Comparison of ENCODE assay signal across 19 mouse cellular contexts in genomic region chr10:105652475-105652874, GRCm38 (mm10).
A peak's percentile ranks its signal among the peaks of the same experiment; 100 is the strongest.
DNase-seq lines count a peak whose midpoint lies in the region; ATAC-seq lines count a peak whose summit lies in the region.
"Had no signal": no experiment of that assay in that cellular context is flagged by ENCODE, and none has a peak within 500 bp of the region (broad histone marks: within the 10 kb centered on the region; RNA-seq: fewer than 3 reads in every experiment).

No protein-coding gene starts in this region.

- H3K9me3 ChIP-seq in midbrain, embryonic 11.5 days (ENCODE audit: control insufficient read depth, low read length): no peaks in the 10 kb centered on the region
- H3K9me3 ChIP-seq in midbrain, embryonic 10.5 days (replicated peaks): no peaks in the 10 kb centered on the region
- no peaks in the 10 kb centered on the region for H3K9me3 ChIP-seq in intestine, embryonic 16.5 days (ENCODE audit: control insufficient read depth, low read length)
- H3K9me3 ChIP-seq: embryonic facial prominence, embryonic 10.5 days; forebrain, embryonic 13.5 days; heart, embryonic 15.5 days; hindbrain, embryonic 13.5 days had no signal

- H3K4me2 ChIP-seq in midbrain, embryonic 11.5 days: no peak overlapping the region
- no peak overlapping the region for H3K4me2 ChIP-seq in intestine, embryonic 16.5 days (ENCODE audit: low read depth, low read length)
- H3K4me2 ChIP-seq: forebrain, embryonic 13.5 days; heart, embryonic 11.5 days; heart, embryonic 15.5 days; hindbrain, embryonic 13.5 days had no signal

- no peak overlapping the region for H3K27ac ChIP-seq in midbrain, embryonic 11.5 days (ENCODE audit: low read depth, low read length)
- no peak overlapping the region for H3K27ac ChIP-seq in midbrain, embryonic 10.5 days (replicated peaks)
- H3K27ac ChIP-seq in intestine, embryonic 16.5 days (ENCODE audit: low read length): no peak overlapping the region
- H3K27ac ChIP-seq: embryonic facial prominence, embryonic 10.5 days; forebrain, embryonic 13.5 days; gastrocnemius, adult 2 months; heart, embryonic 15.5 days; hindbrain, embryonic 13.5 days; hindbrain, postnatal 0 days had no signal

- peak; percentile 51 for DNase-seq in midbrain, embryonic 11.5 days (ENCODE audit: low spot score, missing footprints)
- DNase-seq in midbrain, embryonic 10.5 days (ENCODE audit: low spot score): no peak
- peak; percentile 35 for DNase-seq in cerebellum, adult 8-10 months
- peak; percentile 44 to 74 for DNase-seq in cerebellum, postnatal 14 days
- DNase-seq in kidney, postnatal 36 days: no peak
- no peak for DNase-seq in ovary, postnatal 10 days (ENCODE audit: low spot score)
- DNase-seq: adrenal gland, postnatal 10 days; forebrain, postnatal 0 days; gastrocnemius, adult 2 months; heart, adult 18-20 months; heart, postnatal 14 days; kidney, adult 18-20 months had no signal

- no peaks in the 10 kb centered on the region for H3K4me1 ChIP-seq in midbrain, embryonic 11.5 days (ENCODE audit: control insufficient read depth, insufficient read depth, low read length)
- no peaks in the 10 kb centered on the region for H3K4me1 ChIP-seq in midbrain, embryonic 10.5 days
- H3K4me1 ChIP-seq in intestine, embryonic 16.5 days (ENCODE audit: control insufficient read depth, insufficient read depth, low read length): no peaks in the 10 kb centered on the region
- H3K4me1 ChIP-seq: embryonic facial prominence, embryonic 10.5 days; forebrain, embryonic 13.5 days; hindbrain, embryonic 13.5 days had no signal

- WGBS in midbrain, embryonic 11.5 days: 86% methylated on average over 2 of the region's 2 CpGs
- WGBS in midbrain, embryonic 10.5 days: 90% methylated on average over 2 of the region's 2 CpGs
- 86% methylated on average over 2 of the region's 2 CpGs for WGBS in intestine, embryonic 16.5 days

- H3K9ac ChIP-seq in midbrain, embryonic 11.5 days (ENCODE audit: low read length): no peak overlapping the region
- no peak overlapping the region for H3K9ac ChIP-seq in intestine, embryonic 16.5 days (ENCODE audit: low read depth, low read length)
- H3K9ac ChIP-seq: forebrain, embryonic 13.5 days; forebrain, postnatal 0 days; heart, embryonic 15.5 days; hindbrain, embryonic 13.5 days had no signal

- no peak overlapping the region for H3K4me3 ChIP-seq in midbrain, embryonic 11.5 days (ENCODE audit: low read depth, low read length)
- no peak overlapping the region for H3K4me3 ChIP-seq in midbrain, embryonic 10.5 days
- no peak overlapping the region for H3K4me3 ChIP-seq in intestine, embryonic 16.5 days (ENCODE audit: low read length)
- H3K4me3 ChIP-seq: embryonic facial prominence, embryonic 10.5 days; forebrain, embryonic 13.5 days; gastrocnemius, adult 2 months; heart, embryonic 15.5 days; hindbrain, embryonic 13.5 days had no signal

- H3K27me3 ChIP-seq in midbrain, embryonic 11.5 days (ENCODE audit: control insufficient read depth, insufficient read depth, low read length): no peaks in the 10 kb centered on the region
- H3K27me3 ChIP-seq in midbrain, embryonic 10.5 days (ENCODE audit: low read depth, poor library complexity, severe bottlenecking): no peaks in the 10 kb centered on the region
- no peaks in the 10 kb centered on the region for H3K27me3 ChIP-seq in intestine, embryonic 16.5 days (replicated peaks; ENCODE audit: control insufficient read depth, insufficient read depth, low read length)
- H3K27me3 ChIP-seq: forebrain, embryonic 13.5 days; heart, embryonic 15.5 days; hindbrain, embryonic 13.5 days had no signal

- no peak for ATAC-seq in midbrain, embryonic 11.5 days (ENCODE audit: low FRiP score)
- no peak for ATAC-seq in intestine, embryonic 16.5 days
- ATAC-seq: forebrain, embryonic 13.5 days; forebrain, postnatal 0 days; hindbrain, postnatal 0 days had no signal

- H3K36me3 ChIP-seq in midbrain, embryonic 11.5 days (ENCODE audit: control insufficient read depth, insufficient read depth, low read length): no peaks in the 10 kb centered on the region
- no peaks in the 10 kb centered on the region for H3K36me3 ChIP-seq in midbrain, embryonic 10.5 days
- no peaks in the 10 kb centered on the region for H3K36me3 ChIP-seq in intestine, embryonic 16.5 days (ENCODE audit: control insufficient read depth, insufficient read depth, low read length)
- H3K36me3 ChIP-seq: embryonic facial prominence, embryonic 10.5 days; heart, embryonic 15.5 days; hindbrain, embryonic 13.5 days had no signal

Comparison
In these comparisons a context has a peak if more than half of its experiments do, and no peak if none do; other contexts are left out.
1. DNase-seq: peak in midbrain, embryonic 11.5 days (single experiment), cerebellum, adult 8-10 months (single experiment) and cerebellum, postnatal 14 days (2 of 2); none in midbrain, embryonic 10.5 days (single experiment), kidney, postnatal 36 days (0 of 2) and ovary, postnatal 10 days (single experiment).